ENCODE assay signal across 8 mouse cellular contexts in genomic region chr12:28784355-28784754, GRCm38 (mm10). TPM values are rescaled to one million over a fixed set of nuclear protein-coding genes. Genes with fewer than 3 reads are reported as not detected.
DNase-seq lines count a peak whose midpoint lies in the region; ATAC-seq and TF ChIP-seq lines count a peak whose summit lies in the region.

No protein-coding gene starts in this region.

- H3K27me3 ChIP-seq in forebrain, embryonic 14.5 days (replicated peaks; ENCODE audit: control insufficient read depth, insufficient read depth, low read length), result no peaks in the 10 kb centered on the region
- H3K27me3 ChIP-seq in kidney, embryonic 15.5 days, result no peaks in the 10 kb centered on the region
- no peaks in the 10 kb centered on the region for H3K27me3 ChIP-seq in midbrain, embryonic 16.5 days (ENCODE audit: control insufficient read depth, insufficient read depth, low read depth, low read length)

- TF ChIP-seq POLR2A in lung, adult 2 months (IDR thresholded peaks at IDR 0.05; ENCODE audit: borderline replicate concordance, extremely low read depth, low read depth, low read length), result no peak

- WGBS in lung, adult 2 months, result 32% methylated on average over 4 of the region's 4 CpGs
- WGBS in forebrain, embryonic 14.5 days, result 29% methylated on average over 4 of the region's 4 CpGs
- 11% methylated on average over 4 of the region's 4 CpGs for WGBS in kidney, embryonic 15.5 days
- 45% methylated on average over 4 of the region's 4 CpGs for WGBS in midbrain, embryonic 16.5 days

- no peaks in the 10 kb centered on the region for H3K9me3 ChIP-seq in forebrain, embryonic 14.5 days (replicated peaks; ENCODE audit: control insufficient read depth, low read length)
- no peaks in the 10 kb centered on the region for H3K9me3 ChIP-seq in kidney, embryonic 15.5 days (replicated peaks)
- H3K9me3 ChIP-seq in midbrain, embryonic 16.5 days (replicated peaks; ENCODE audit: control insufficient read depth, low read length, poor library complexity, severe bottlenecking), result no peaks in the 10 kb centered on the region

- ATAC-seq in cerebellum, adult (ENCODE audit: insufficient number of reproducible peaks, low FRiP score, low TSS enrichment), result peak; percentile 32; the same call in 1 of the 2 replicates
- peak; percentile 63; the same call in 1 of the 2 replicates for ATAC-seq in forebrain, embryonic 14.5 days
- peak; percentile 47 for ATAC-seq in kidney, embryonic 15.5 days (replicated peaks; ENCODE audit: low FRiP score)
- ATAC-seq in midbrain, embryonic 16.5 days, result peak; percentile 52; the same call in 1 of the 2 replicates

- H3K27ac ChIP-seq in forebrain, embryonic 14.5 days (ENCODE audit: low read depth, low read length), result no peak overlapping the region
- peak overlapping the region; percentile 86 for H3K27ac ChIP-seq in kidney, embryonic 15.5 days
- no peak overlapping the region; the same call in 1 of the 2 replicates for H3K27ac ChIP-seq in midbrain, embryonic 16.5 days (ENCODE audit: low read length)

- no peak for TF ChIP-seq CTCF in lung, adult 2 months (IDR thresholded peaks at IDR 0.05; ENCODE audit: insufficient read depth, low read length)

- H3K4me2 ChIP-seq in forebrain, embryonic 14.5 days (ENCODE audit: low read length), result no peak overlapping the region
- 0 out of 2 replicates have a peak overlapping the region, but pooled peaks have one; percentile 2 for H3K4me2 ChIP-seq in kidney, embryonic 15.5 days
- H3K4me2 ChIP-seq in midbrain, embryonic 16.5 days (ENCODE audit: low read length), result no peak overlapping the region

- no peak for DNase-seq in cerebellum, adult 11-12 months
- DNase-seq in lung, postnatal 36 days, result peak; percentile 9
- DNase-seq in lung, adult 2 months, result no peak
- DNase-seq in forebrain, embryonic 14.5 days (ENCODE audit: low spot score), result no peak
- DNase-seq in urinary bladder, postnatal 10 days (ENCODE audit: low spot score), result no peak

- no peaks in the 10 kb centered on the region for H3K36me3 ChIP-seq in forebrain, embryonic 14.5 days (ENCODE audit: control insufficient read depth, insufficient read depth, low read length)
- no peaks in the 10 kb centered on the region for H3K36me3 ChIP-seq in kidney, embryonic 15.5 days
- H3K36me3 ChIP-seq in midbrain, embryonic 16.5 days (ENCODE audit: control insufficient read depth, insufficient read depth, low read length), result no peaks in the 10 kb centered on the region

- no peak overlapping the region for H3K4me3 ChIP-seq in lung, adult 2 months (replicated peaks; ENCODE audit: extremely low read depth, low read depth, low read length)
- no peak overlapping the region for H3K4me3 ChIP-seq in forebrain, embryonic 14.5 days (ENCODE audit: low read depth, low read length)
- H3K4me3 ChIP-seq in kidney, embryonic 15.5 days (replicated peaks), result no peak overlapping the region
- H3K4me3 ChIP-seq in midbrain, embryonic 16.5 days (ENCODE audit: low read depth, low read length), result no peak overlapping the region

- H3K4me1 ChIP-seq in lung, adult 2 months (ENCODE audit: control insufficient read depth, insufficient read depth, low read length), result no peaks in the 10 kb centered on the region
- peaks cover 10% of the 10 kb centered on the region for H3K4me1 ChIP-seq in forebrain, embryonic 14.5 days (ENCODE audit: control insufficient read depth, insufficient read depth, low read length)
- peaks cover 59% of the 10 kb centered on the region for H3K4me1 ChIP-seq in kidney, embryonic 15.5 days
- H3K4me1 ChIP-seq in midbrain, embryonic 16.5 days (ENCODE audit: control insufficient read depth, insufficient read depth, low read length), result 0 out of 2 replicates have a peak, but pooled peaks cover 5% of the 10 kb centered on the region

- no peak overlapping the region for H3K9ac ChIP-seq in forebrain, embryonic 14.5 days (ENCODE audit: low read length)
- no peak overlapping the region for H3K9ac ChIP-seq in kidney, embryonic 15.5 days
- H3K9ac ChIP-seq in midbrain, embryonic 16.5 days (ENCODE audit: low read depth, low read length), result no peak overlapping the region

RNA-seq across cellular contexts. Expression of gene Eipr1, which starts 32.8 kb away (rescaled TPM):
- polyA plus RNA-seq in lung, adult 2 months (2012; rRNA removed), result 17.8 and 17.9 TPM in 2 replicates
- polyA plus RNA-seq in forebrain, embryonic 14.5 days (2014; fragmentation: Nextera tagmentation; extraction: Ambion mirVana), result 80.9 and 87.5 TPM in 2 replicates
- polyA plus RNA-seq in kidney, embryonic 15.5 days (2015; fragmentation: Nextera tagmentation; extraction: Ambion mirVana), result 33.9 and 36.6 TPM in 2 replicates
- polyA plus RNA-seq in midbrain, embryonic 16.5 days (2015; fragmentation: Nextera tagmentation; extraction: Ambion mirVana), result 69.7 and 70.7 TPM in 2 replicates

RNA-seq across cellular contexts. Expression of gene Trappc12, which starts 34.1 kb away (rescaled TPM):
- polyA plus RNA-seq in lung, adult 2 months (2012; rRNA removed), result 18.7 and 25.1 TPM in 2 replicates
- polyA plus RNA-seq in forebrain, embryonic 14.5 days (2014; fragmentation: Nextera tagmentation; extraction: Ambion mirVana), result 38.4 and 43.2 TPM in 2 replicates
- 38.6 and 42.5 TPM in 2 replicates for polyA plus RNA-seq in kidney, embryonic 15.5 days (2015; fragmentation: Nextera tagmentation; extraction: Ambion mirVana)
- 43.1 and 43.6 TPM in 2 replicates for polyA plus RNA-seq in midbrain, embryonic 16.5 days (2015; fragmentation: Nextera tagmentation; extraction: Ambion mirVana)
